Comparison of ENCODE assay signal across 8 mouse cellular contexts in genomic region chr10:117846260-117846632, GRCm38 (mm10). TPM values are rescaled to one million over a fixed set of nuclear protein-coding genes. Genes with fewer than 3 reads are reported as not detected.
DNase-seq lines count a peak whose midpoint lies in the region; ATAC-seq and TF ChIP-seq lines count a peak whose summit lies in the region.

No protein-coding gene starts in this region.

- H3K4me3 ChIP-seq in left cerebral cortex, adult 2 months, result peak overlapping the region; percentile 81
- peak overlapping the region; percentile 96 for H3K4me3 ChIP-seq in hindbrain, embryonic 16.5 days (ENCODE audit: low read length)
- peak overlapping the region; percentile 79 for H3K4me3 ChIP-seq in midbrain, postnatal 0 days (ENCODE audit: low read depth, low read length)

- intact Hi-C loops in left cerebral cortex, adult 2 months (cut with DNase I), result loop anchor here (1.0 to 10.0 kb wide), 4 partner anchors 60 to 201 kb away; no protein-coding TSS in a partner anchor
- intact Hi-C loops in gastrocnemius, postnatal 14 days (cut with DNase I; ENCODE audit: low total_unique reads), result no loop called here

- TF ChIP-seq CTCF in left cerebral cortex, adult 2 months (IDR thresholded peaks at IDR 0.05), result no peak; the same call in 1 of the 2 replicates
- TF ChIP-seq CTCF in midbrain, postnatal 0 days (IDR thresholded peaks at IDR 0.05), result peak; percentile 57

- no peak for DNase-seq in left cerebral cortex, adult 2 months (ENCODE audit: extremely low spot score in 1 of 2, low spot score in 2 of 2)
- DNase-seq in left cerebral cortex, adult 8-10 months (ENCODE audit: low spot score in 2 of 2), result no peak
- DNase-seq in brain, embryonic 18.5 days (ENCODE audit: low read depth, low spot score), result peak; percentile 60
- peak; percentile 87 for DNase-seq in midbrain, postnatal 0 days (ENCODE audit: low spot score)
- DNase-seq in cerebellum, postnatal 25 days, result no peak
- DNase-seq in layer of hippocampus, adult 11-12 months (ENCODE audit: low spot score), result no peak
- DNase-seq in gastrocnemius, postnatal 14 days, result no peak

- no peaks in the 10 kb centered on the region for H3K36me3 ChIP-seq in hindbrain, embryonic 16.5 days (ENCODE audit: control insufficient read depth, insufficient read depth, low read length)
- H3K36me3 ChIP-seq in midbrain, postnatal 0 days (ENCODE audit: insufficient read depth, low read length), result no peaks in the 10 kb centered on the region

- ATAC-seq in hindbrain, embryonic 16.5 days, result peak; percentile 94
- peak; percentile 89 for ATAC-seq in midbrain, postnatal 0 days (ENCODE audit: low FRiP score)

- no peaks in the 10 kb centered on the region for H3K27me3 ChIP-seq in hindbrain, embryonic 16.5 days (replicated peaks; ENCODE audit: control insufficient read depth, insufficient read depth, low read length)
- no peaks in the 10 kb centered on the region for H3K27me3 ChIP-seq in midbrain, postnatal 0 days (ENCODE audit: insufficient read depth, low read length)

- H3K4me1 ChIP-seq in hindbrain, embryonic 16.5 days (ENCODE audit: control insufficient read depth, insufficient read depth, low read depth, low read length), result peaks cover 18% of the 10 kb centered on the region
- H3K4me1 ChIP-seq in midbrain, postnatal 0 days (ENCODE audit: insufficient read depth, low read length), result peaks cover 4% of the 10 kb centered on the region; the same call in 1 of the 2 replicates

- under 1% methylated on average over 21 of the region's 21 CpGs for WGBS in hindbrain, embryonic 16.5 days
- WGBS in midbrain, postnatal 0 days, result under 1% methylated on average over 21 of the region's 21 CpGs

- peak overlapping the region; percentile 89 for H3K9ac ChIP-seq in hindbrain, embryonic 16.5 days (ENCODE audit: low read depth, low read length)
- H3K9ac ChIP-seq in midbrain, postnatal 0 days (replicated peaks; ENCODE audit: low read length, poor library complexity, severe bottlenecking), result peak overlapping the region; percentile 86

- H3K27ac ChIP-seq in left cerebral cortex, adult 2 months, result peak overlapping the region; percentile 99
- H3K27ac ChIP-seq in hindbrain, embryonic 16.5 days (ENCODE audit: low read depth, low read length), result peak overlapping the region; percentile 99
- H3K27ac ChIP-seq in midbrain, postnatal 0 days (ENCODE audit: low read depth, low read length), result peak overlapping the region; percentile 98

- H3K4me2 ChIP-seq in hindbrain, embryonic 16.5 days (ENCODE audit: low read length), result peak overlapping the region; percentile 69
- H3K4me2 ChIP-seq in midbrain, postnatal 0 days (ENCODE audit: low read depth, low read length, poor library complexity, severe bottlenecking), result peak overlapping the region; percentile 73

- no peaks in the 10 kb centered on the region for H3K9me3 ChIP-seq in hindbrain, embryonic 16.5 days (ENCODE audit: control insufficient read depth, low read length)
- no peaks in the 10 kb centered on the region for H3K9me3 ChIP-seq in midbrain, postnatal 0 days (ENCODE audit: low read length)

RNA-seq across cellular contexts. Expression of gene Rap1b, which starts 0.4 kb away (rescaled TPM):
- total RNA-seq in left cerebral cortex, adult 2 months (2021), result 10 to 100 TPM; 59.7 to 61.2 TPM
- total RNA-seq in left cerebral cortex, adult 8-10 months (2022), result 10 to 100 TPM; 52.8 to 55.2 (median 53.2) TPM
- polyA plus RNA-seq in hindbrain, embryonic 16.5 days (2015; fragmentation: Nextera tagmentation; extraction: Ambion mirVana), result 161 and 169 TPM in 2 replicates
- 66.0 and 78.7 TPM in 2 replicates for total RNA-seq in midbrain, postnatal 0 days (2014; rRNA removed)
- 140 and 145 TPM in 2 replicates for polyA plus RNA-seq in midbrain, postnatal 0 days (2015; fragmentation: Nextera tagmentation; extraction: Ambion mirVana)
- total RNA-seq in gastrocnemius, postnatal 14 days (2021), result 10 to 100 TPM; 29.5 to 36.0 TPM

RNA-seq across cellular contexts. Expression of gene Nup107, which starts 53.7 kb away (rescaled TPM):
- total RNA-seq in left cerebral cortex, adult 2 months (2021), result 10 to 100 TPM; 13.4 to 15.9 TPM
- total RNA-seq in left cerebral cortex, adult 8-10 months (2022), result 10 to 100 TPM; 16.2 to 20.4 (median 17.3) TPM
- 32.0 TPM in 2 replicates for polyA plus RNA-seq in hindbrain, embryonic 16.5 days (2015; fragmentation: Nextera tagmentation; extraction: Ambion mirVana)
- 14.0 and 26.9 TPM in 2 replicates for total RNA-seq in midbrain, postnatal 0 days (2014; rRNA removed)
- polyA plus RNA-seq in midbrain, postnatal 0 days (2015; fragmentation: Nextera tagmentation; extraction: Ambion mirVana), result 16.7 and 17.5 TPM in 2 replicates
- 1 to 10 TPM; 7.0 to 7.6 TPM for total RNA-seq in gastrocnemius, postnatal 14 days (2021)

Comparison
In these comparisons a context has a peak if more than half of its experiments do, and no peak if none do; other contexts are left out.
1. DNase-seq: peak in brain, embryonic 18.5 days (single experiment) and midbrain, postnatal 0 days (single experiment); none in left cerebral cortex, adult 2 months (0 of 2), left cerebral cortex, adult 8-10 months (0 of 2), cerebellum, postnatal 25 days (0 of 2), layer of hippocampus, adult 11-12 months (single experiment) and gastrocnemius, postnatal 14 days (single experiment).
2. Peak in every context shown above with its lines, with median percentiles within 50 percentile points of each other: H3K27ac ChIP-seq and H3K4me3 ChIP-seq.